Mouse (Mus musculus): ENCODE results near the gene Syngap1. TPM values are rescaled to one million over a fixed set of nuclear protein-coding genes. Genes with fewer than 3 reads are reported as not detected.
"Not testable (repeated sequence)": the region's sequence is repeated elsewhere in the genome, so short reads cannot be mapped to it uniquely, and the experiment has no call there.

Syngap1 gene
- total RNA-seq, 2 experiments from 2014 or later = 452 to 471 TPM

- Histone ChIP-seq H3K27ac (no peak overlapping the region), H3K4me3 (no peak overlapping the region)
- TF ChIP-seq CTCF (IDR thresholded peaks at IDR 0.05) = no peak
- no peak for DNase-seq (ENCODE audit: extremely low spot score in 1 of 2, low spot score in 2 of 2)
- intact Hi-C loops (cut with DNase I) = no loop called here
These were observed 22.7 kb upstream of the Syngap1 start for GRCm38 (mm10) chr17:26918343-26918742.

GRCm38 (mm10) chr17:26919516-26919915 is 21.5 kb upstream of the Syngap1 start:
- intact Hi-C loops (cut with DNase I); H3K4me3 ChIP-seq; H3K27ac ChIP-seq; DNase-seq (ENCODE audit: extremely low spot score in 1 of 2, low spot score in 2 of 2): not testable (repeated sequence)

GRCm38 (mm10) chr17:26922368-26922767 is 18.7 kb upstream of the Syngap1 start:
- intact Hi-C loops (cut with DNase I); H3K4me3 ChIP-seq; DNase-seq (ENCODE audit: extremely low spot score in 1 of 2, low spot score in 2 of 2); H3K27ac ChIP-seq: not testable (repeated sequence)

- intact Hi-C loops (cut with DNase I); DNase-seq (ENCODE audit: extremely low spot score in 1 of 2, low spot score in 2 of 2); H3K4me3 ChIP-seq; H3K27ac ChIP-seq: not testable (repeated sequence)
These were observed 15.6 kb upstream of the Syngap1 start for GRCm38 (mm10) chr17:26925414-26925813.

GRCm38 (mm10) chr17:26931795-26932194 is 9.3 kb upstream of the Syngap1 start:
- H3K27ac ChIP-seq; DNase-seq (ENCODE audit: extremely low spot score in 1 of 2, low spot score in 2 of 2); H3K4me3 ChIP-seq: not testable (repeated sequence)
- intact Hi-C loops (cut with DNase I) = loop anchor here (5.0 kb wide), 2 partner anchors 96 to 201 kb away; partner anchors contain the start of genes Bak1 and Uqcc2
- peak; percentile 46 for TF ChIP-seq CTCF (IDR thresholded peaks at IDR 0.05)

GRCm38 (mm10) chr17:26932839-26933398 is 8.1 kb upstream of the Syngap1 start, which contains the start of gene Phf1:
TSS of gene Phf1 (plus strand) at chr17:26933052.
- Histone ChIP-seq H3K4me3 (peak within 1 kb of the TSS; percentile 86), H3K27ac (peak within 1 kb of the TSS; percentile 92)
- no peak for TF ChIP-seq CTCF (IDR thresholded peaks at IDR 0.05)
- peak; percentile 95 to 97 for DNase-seq (ENCODE audit: extremely low spot score in 1 of 2, low spot score in 2 of 2)
- intact Hi-C loops (cut with DNase I) = loop anchor here (1.0 to 5.0 kb wide), 3 partner anchors 39 to 199 kb away; partner anchors contain the start of genes Bak1 and Uqcc2

- Histone ChIP-seq H3K4me3 (peak overlapping the region; percentile 86), H3K27ac (peak overlapping the region; percentile 92)
- intact Hi-C loops (cut with DNase I) = loop anchor here (1.0 to 5.0 kb wide), 3 partner anchors 39 to 199 kb away; partner anchors contain the start of genes Bak1 and Uqcc2
- no peak for DNase-seq (ENCODE audit: extremely low spot score in 1 of 2, low spot score in 2 of 2)
- TF ChIP-seq CTCF (IDR thresholded peaks at IDR 0.05) = no peak
These were observed 7.6 kb upstream of the Syngap1 start for GRCm38 (mm10) chr17:26933419-26933818.

GRCm38 (mm10) chr17:26933885-26934827 is 6.9 kb upstream of the Syngap1 start:
- DNase-seq (ENCODE audit: extremely low spot score in 1 of 2, low spot score in 2 of 2) = no peak
- H3K27ac ChIP-seq = peak overlapping the region; percentile 92
- intact Hi-C loops (cut with DNase I) = loop anchor here (1.0 to 5.0 kb wide), 3 partner anchors 38 to 198 kb away; partner anchors contain the start of genes Bak1 and Uqcc2
- peak overlapping the region; percentile 86 for H3K4me3 ChIP-seq
- TF ChIP-seq CTCF (IDR thresholded peaks at IDR 0.05) = no peak

GRCm38 (mm10) chr17:26935027-26935426 is 6.0 kb upstream of the Syngap1 start:
- intact Hi-C loops (cut with DNase I) = no loop called here
- Histone ChIP-seq H3K27ac (no peak overlapping the region), H3K4me3 (no peak overlapping the region)
- TF ChIP-seq CTCF (IDR thresholded peaks at IDR 0.05) = no peak
- DNase-seq (ENCODE audit: extremely low spot score in 1 of 2, low spot score in 2 of 2) = no peak

GRCm38 (mm10) chr17:26936453-26936852 is 4.6 kb upstream of the Syngap1 start:
- TF ChIP-seq CTCF (IDR thresholded peaks at IDR 0.05) = no peak
- DNase-seq (ENCODE audit: extremely low spot score in 1 of 2, low spot score in 2 of 2) = no peak
- intact Hi-C loops (cut with DNase I) = no loop called here
- Histone ChIP-seq H3K27ac (no peak overlapping the region), H3K4me3 (no peak overlapping the region)

GRCm38 (mm10) chr17:26936921-26937695 is 3.9 kb upstream of the Syngap1 start:
- intact Hi-C loops (cut with DNase I) = no loop called here

More at GRCm38 (mm10) chr17:26936921-26937695, 3.9 kb upstream of the Syngap1 start:
- DNase-seq (ENCODE audit: extremely low spot score in 1 of 2, low spot score in 2 of 2) = no peak
- TF ChIP-seq CTCF (IDR thresholded peaks at IDR 0.05) = no peak
- Histone ChIP-seq H3K27ac (no peak overlapping the region), H3K4me3 (no peak overlapping the region)

Measured in left cerebral cortex, adult 2 months (tissue).